Mouse (Mus musculus) ES-Bruce4 (cell line): ENCODE data around the gene Cnmd. TPM values are rescaled to one million over a fixed set of nuclear protein-coding genes. Genes with fewer than 3 reads are reported as not detected.
A peak's percentile ranks its signal among the peaks of the same experiment; 100 is the strongest.

Experiments
- H3K27ac ChIP-seq: 2 replicates; pipeline ENCODE4 v1.5.1; 2012; ENCODE audit warnings: low read length, inconsistent platforms; ENCODE audit not compliant: insufficient read depth
- H3K27me3 ChIP-seq: 2 replicates; pipeline ENCODE4 v1.6.1; 2012; ENCODE audit warnings: mild to moderate bottlenecking, low read length, inconsistent platforms; ENCODE audit not compliant: control insufficient read depth, poor library complexity, insufficient read depth, severe bottlenecking
- H3K36me3 ChIP-seq: 2 replicates; pipeline ENCODE4 v1.6.1; 2012; ENCODE audit warnings: inconsistent platforms, mild to moderate bottlenecking, low read length, moderate library complexity; ENCODE audit not compliant: control insufficient read depth, poor library complexity, insufficient read depth, severe bottlenecking
- H3K4me1 ChIP-seq: one replicate; pipeline ENCODE4 v1.8.1; 2011; ENCODE audit warnings: low read length; ENCODE audit not compliant: control insufficient read depth, insufficient read depth
- H3K4me3 ChIP-seq: 2 replicates; pipeline ENCODE4 v1.5.1; 2011; ENCODE audit warnings: low read depth, mild to moderate bottlenecking, low read length
- H3K9ac ChIP-seq: 2 replicates; pipeline ENCODE4 v1.6.1; 2012; ENCODE audit warnings: low read depth, mild to moderate bottlenecking, inconsistent platforms; ENCODE audit not compliant: poor library complexity, severe bottlenecking
- H3K9me3 ChIP-seq: replicated peaks from 2 replicates; pipeline ENCODE4 v1.6.1; 2012; ENCODE audit warnings: mild to moderate bottlenecking, low read length, inconsistent platforms; ENCODE audit not compliant: control insufficient read depth, poor library complexity, insufficient read depth, severe bottlenecking
- CTCF ChIP-seq: IDR thresholded peaks from one replicate; pipeline ENCODE4 v1.8.1; 2011; ENCODE audit warnings: low read depth, low read length
- EP300 ChIP-seq: IDR thresholded peaks from 2 replicates; pipeline ENCODE4 v1.6.1; 2011; ENCODE audit warnings: low read depth, low read length; ENCODE audit not compliant: insufficient read depth
- POLR2A ChIP-seq: IDR thresholded peaks from one replicate; pipeline ENCODE4 v1.8.1; 2011; ENCODE audit warnings: low read length; ENCODE audit not compliant: insufficient read depth
- polyA plus RNA-seq: library from polyadenylated mRNA; stranded (reverse); fragments of >200 nt; gene quantifications from 2 replicates; pipeline ENCODE4 v1.2.4, GENCODE M21; 2011; ENCODE audit warnings: low read depth; ENCODE audit not compliant: missing spikeins, insufficient read depth, insufficient read length

The Cnmd gene
- polyA plus RNA-seq, 1 experiment, result not detected

DNA sequence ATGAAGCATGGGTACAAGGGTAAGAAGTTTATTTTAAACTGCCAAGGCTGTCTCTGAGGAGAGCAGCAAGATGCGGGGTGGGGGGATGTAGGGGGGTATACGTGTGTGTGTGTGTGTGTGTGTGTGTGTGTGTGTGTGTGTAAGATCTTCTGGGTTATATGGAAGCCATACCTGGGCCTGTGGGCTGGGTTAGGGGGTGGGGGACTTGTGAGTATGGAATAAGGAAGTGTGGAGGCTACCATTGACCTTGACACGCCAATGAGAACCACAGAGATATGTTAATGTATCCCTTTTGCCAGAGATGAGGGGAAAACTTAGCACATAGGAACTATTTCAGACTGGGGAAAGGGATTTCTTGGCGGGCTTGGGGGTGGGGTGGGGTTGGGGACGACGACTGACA lies 72.6 kb downstream of the Cnmd start:
- TF ChIP-seq EP300 (no peak), CTCF (no peak), POLR2A (no peak)
- Histone ChIP-seq H3K27ac (no peak overlapping the region), H3K9ac (peak overlapping the region; percentile 75), H3K4me1 (no peaks in the 10 kb centered on the region), H3K9me3 (no peaks in the 10 kb centered on the region), H3K36me3 (peaks cover 4% of the 10 kb centered on the region; the same call in 1 of the 2 replicates), H3K4me3 (no peak overlapping the region), H3K27me3 (no peaks in the 10 kb centered on the region)

DNA sequence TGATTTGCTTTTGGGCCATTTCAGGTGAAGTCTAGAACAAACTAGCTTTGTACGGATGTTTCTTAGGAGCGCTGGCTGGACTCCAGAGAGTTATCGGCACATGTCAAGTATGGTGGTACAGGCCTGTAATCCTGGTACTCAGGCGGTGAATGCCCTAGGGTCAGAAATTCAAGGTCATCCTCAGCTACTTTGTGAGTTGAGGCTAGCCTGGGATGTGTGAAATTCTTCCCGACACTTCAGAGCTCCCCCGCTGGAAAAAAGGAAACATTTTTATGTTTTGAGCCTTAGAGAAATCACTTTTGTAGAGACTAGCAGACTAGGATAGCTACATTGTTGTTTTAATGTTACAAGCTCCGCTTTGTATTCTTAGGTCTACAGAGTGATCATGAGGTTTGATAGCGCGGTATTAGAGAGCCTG lies 73.4 kb downstream of the Cnmd start:
- H3K9ac ChIP-seq, result peak overlapping the region; percentile 75
- H3K4me3 ChIP-seq, result peak overlapping the region; percentile 94
- H3K4me1 ChIP-seq, result no peaks in the 10 kb centered on the region
- TF ChIP-seq CTCF (no peak), POLR2A (no peak), EP300 (no peak)
- H3K36me3 ChIP-seq, result peaks cover under 1% of the 10 kb centered on the region; the same call in 1 of the 2 replicates
- no peaks in the 10 kb centered on the region for H3K27me3 ChIP-seq
- peak overlapping the region; percentile 46 for H3K27ac ChIP-seq
- H3K9me3 ChIP-seq, result no peaks in the 10 kb centered on the region

DNA sequence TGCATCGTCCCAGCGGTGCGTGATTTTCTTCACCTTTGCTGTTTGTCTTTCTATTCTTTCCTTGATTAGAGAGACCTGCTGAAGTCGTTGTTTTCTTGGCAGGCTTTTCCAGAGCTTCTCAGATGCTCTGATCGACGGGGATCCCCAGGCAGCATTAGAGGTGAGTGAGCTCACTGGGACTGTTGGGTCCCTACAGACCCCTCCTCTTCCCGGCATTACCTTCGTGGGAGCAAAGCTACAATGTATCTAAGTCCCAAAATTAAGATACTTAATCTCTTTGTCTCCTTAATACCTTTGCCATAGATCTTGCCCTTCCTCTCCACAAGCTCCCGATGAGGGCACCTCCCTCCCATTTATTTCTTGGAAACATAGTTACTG lies 74.1 kb downstream of the Cnmd start:
- TF ChIP-seq CTCF (no peak), EP300 (no peak), POLR2A (no peak)
- Histone ChIP-seq H3K4me3 (peak overlapping the region; percentile 96), H3K36me3 (no peaks in the 10 kb centered on the region; the same call in 1 of the 2 replicates), H3K9ac (peak overlapping the region; percentile 75), H3K9me3 (no peaks in the 10 kb centered on the region), H3K27ac (peak overlapping the region; percentile 75), H3K27me3 (no peaks in the 10 kb centered on the region), H3K4me1 (peaks cover under 1% of the 10 kb centered on the region)

Other genes starting within 250 kb of the Cnmd start
- 7.2 and 8.7 TPM in 2 replicates for gene Kbtbd7, start 235.7 kb downstream of the Cnmd start, polyA plus RNA-seq
- 1.7 and 1.9 TPM in 2 replicates for gene Kbtbd6, start 210.3 kb downstream of the Cnmd start, polyA plus RNA-seq
- 18.1 and 20.4 TPM in 2 replicates for gene Elf1, start 181.0 kb downstream of the Cnmd start, polyA plus RNA-seq
- 38.7 and 42.9 TPM in 2 replicates for gene Wbp4, start 180.7 kb downstream of the Cnmd start, polyA plus RNA-seq
- gene Sugt1, start 74.5 kb downstream of the Cnmd start, polyA plus RNA-seq, result 256 and 265 TPM in 2 replicates
- gene Pcdh8, start 109.1 kb upstream of the Cnmd start, polyA plus RNA-seq, result 0.39 TPM in 1 of 2 replicates, not detected in the other